Mouse (Mus musculus) ES-Bruce4 (cell line): Measurements from ENCODE around the gene Inka1. TPM values are rescaled to one million over a fixed set of nuclear protein-coding genes. Genes with fewer than 3 reads are reported as not detected.
"Not testable (repeated sequence)": the region's sequence is repeated elsewhere in the genome, so short reads cannot be mapped to it uniquely, and the experiment has no call there.

ENCODE experiments used
- H3K27ac ChIP-seq: 2 replicates; pipeline ENCODE4 v1.5.1; 2012; ENCODE audit warnings: low read length, inconsistent platforms; ENCODE audit not compliant: insufficient read depth
- H3K27me3 ChIP-seq: 2 replicates; pipeline ENCODE4 v1.6.1; 2012; ENCODE audit warnings: mild to moderate bottlenecking, low read length, inconsistent platforms; ENCODE audit not compliant: control insufficient read depth, poor library complexity, insufficient read depth, severe bottlenecking
- H3K36me3 ChIP-seq: 2 replicates; pipeline ENCODE4 v1.6.1; 2012; ENCODE audit warnings: inconsistent platforms, mild to moderate bottlenecking, low read length, moderate library complexity; ENCODE audit not compliant: control insufficient read depth, poor library complexity, insufficient read depth, severe bottlenecking
- H3K4me1 ChIP-seq: one replicate; pipeline ENCODE4 v1.8.1; 2011; ENCODE audit warnings: low read length; ENCODE audit not compliant: control insufficient read depth, insufficient read depth
- H3K4me3 ChIP-seq: 2 replicates; pipeline ENCODE4 v1.5.1; 2011; ENCODE audit warnings: low read depth, mild to moderate bottlenecking, low read length
- H3K9ac ChIP-seq: 2 replicates; pipeline ENCODE4 v1.6.1; 2012; ENCODE audit warnings: low read depth, mild to moderate bottlenecking, inconsistent platforms; ENCODE audit not compliant: poor library complexity, severe bottlenecking
- H3K9me3 ChIP-seq: replicated peaks from 2 replicates; pipeline ENCODE4 v1.6.1; 2012; ENCODE audit warnings: mild to moderate bottlenecking, low read length, inconsistent platforms; ENCODE audit not compliant: control insufficient read depth, poor library complexity, insufficient read depth, severe bottlenecking
- CTCF ChIP-seq: IDR thresholded peaks from one replicate; pipeline ENCODE4 v1.8.1; 2011; ENCODE audit warnings: low read depth, low read length
- EP300 ChIP-seq: IDR thresholded peaks from 2 replicates; pipeline ENCODE4 v1.6.1; 2011; ENCODE audit warnings: low read depth, low read length; ENCODE audit not compliant: insufficient read depth
- POLR2A ChIP-seq: IDR thresholded peaks from one replicate; pipeline ENCODE4 v1.8.1; 2011; ENCODE audit warnings: low read length; ENCODE audit not compliant: insufficient read depth
- polyA plus RNA-seq: library from polyadenylated mRNA; stranded (reverse); fragments of >200 nt; gene quantifications from 2 replicates; pipeline ENCODE4 v1.2.4, GENCODE M21; 2011; ENCODE audit warnings: low read depth; ENCODE audit not compliant: missing spikeins, insufficient read depth, insufficient read length

The Inka1 gene
- polyA plus RNA-seq, 1 experiment: 1.4 TPM

DNA sequence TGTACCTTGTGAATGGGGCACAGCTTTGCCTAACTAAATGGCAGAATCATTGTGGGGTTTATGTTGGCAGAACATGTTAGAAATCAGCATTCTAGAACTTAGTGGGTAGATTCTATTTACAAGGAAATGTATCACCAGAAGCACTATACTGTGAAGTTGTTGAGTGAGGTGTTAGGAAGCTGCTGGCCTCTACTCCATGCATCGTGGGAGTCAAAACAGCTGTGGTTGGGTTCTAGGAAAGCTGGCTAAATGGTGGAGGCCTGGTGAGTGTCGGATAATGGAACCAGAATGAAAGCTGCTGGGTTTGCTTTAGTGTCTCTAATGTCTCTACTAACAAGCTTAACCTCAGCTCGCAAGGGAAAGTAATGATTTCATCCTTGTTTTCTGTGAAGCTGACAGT, 31.4 kb upstream of the Inka1 start:
- no peak overlapping the region for H3K4me3 ChIP-seq
- H3K27me3 ChIP-seq: no peaks in the 10 kb centered on the region
- H3K9ac ChIP-seq: no peak overlapping the region
- no peak overlapping the region for H3K27ac ChIP-seq
- H3K4me1 ChIP-seq: peaks cover 3% of the 10 kb centered on the region
- H3K36me3 ChIP-seq: peaks cover 2% of the 10 kb centered on the region; the same call in 1 of the 2 replicates
- no peaks in the 10 kb centered on the region for H3K9me3 ChIP-seq
- TF ChIP-seq POLR2A: no peak
- no peak for TF ChIP-seq EP300
- TF ChIP-seq CTCF: no peak

DNA sequence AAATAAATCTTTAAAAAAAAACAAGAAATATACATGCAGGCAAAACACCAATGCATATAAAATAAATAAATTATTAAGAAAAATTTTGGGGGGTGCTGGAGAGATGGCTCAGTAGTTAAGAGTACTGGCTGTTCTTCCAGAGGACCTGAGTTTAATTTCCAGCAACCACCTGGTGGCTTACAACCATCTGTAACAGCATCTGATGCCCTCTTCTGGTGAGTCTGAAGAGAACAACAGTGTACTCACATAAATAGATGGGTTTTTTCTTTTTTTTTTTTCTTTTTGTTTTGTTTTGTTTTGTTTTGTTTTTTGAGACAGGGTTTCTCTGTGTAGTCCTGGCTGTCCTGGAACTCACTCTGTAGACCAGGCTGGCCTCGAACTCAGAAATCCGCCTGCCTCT, 27.9 kb upstream of the Inka1 start:
- not testable (repeated sequence) for H3K9me3 ChIP-seq, H3K4me3 ChIP-seq, H3K27me3 ChIP-seq, H3K36me3 ChIP-seq, H3K9ac ChIP-seq, H3K4me1 ChIP-seq, H3K27ac ChIP-seq

DNA sequence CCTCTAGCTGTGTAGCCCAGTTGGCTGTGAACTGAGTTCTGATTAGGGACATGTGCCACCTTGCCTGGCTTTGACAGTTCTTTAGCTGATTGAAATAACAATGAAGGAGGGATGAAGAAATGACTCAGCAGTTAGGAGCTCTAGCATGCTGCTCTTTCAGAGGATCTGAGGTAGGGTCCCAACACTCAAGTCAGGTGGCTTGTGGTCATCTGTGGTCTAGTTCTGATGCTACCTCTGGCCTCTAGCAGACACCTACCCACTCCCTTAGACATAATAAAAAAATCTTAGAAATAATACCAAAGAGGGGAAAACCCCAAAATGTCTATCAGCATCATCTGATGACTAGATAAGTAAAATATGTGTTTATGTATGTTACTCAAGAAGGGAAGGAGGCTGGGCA, 24.7 kb upstream of the Inka1 start:
- TF ChIP-seq CTCF: no peak
- TF ChIP-seq EP300: no peak
- no peak for TF ChIP-seq POLR2A
- Histone ChIP-seq H3K36me3 (peaks cover 2% of the 10 kb centered on the region; the same call in 1 of the 2 replicates), H3K27ac (0 out of 2 replicates have a peak overlapping the region, but pooled peaks have one; percentile 42), H3K27me3 (no peaks in the 10 kb centered on the region), H3K4me1 (peaks cover 9% of the 10 kb centered on the region), H3K9me3 (no peaks in the 10 kb centered on the region), H3K9ac (0 out of 2 replicates have a peak overlapping the region, but pooled peaks have one; percentile 26), H3K4me3 (no peak overlapping the region)

DNA sequence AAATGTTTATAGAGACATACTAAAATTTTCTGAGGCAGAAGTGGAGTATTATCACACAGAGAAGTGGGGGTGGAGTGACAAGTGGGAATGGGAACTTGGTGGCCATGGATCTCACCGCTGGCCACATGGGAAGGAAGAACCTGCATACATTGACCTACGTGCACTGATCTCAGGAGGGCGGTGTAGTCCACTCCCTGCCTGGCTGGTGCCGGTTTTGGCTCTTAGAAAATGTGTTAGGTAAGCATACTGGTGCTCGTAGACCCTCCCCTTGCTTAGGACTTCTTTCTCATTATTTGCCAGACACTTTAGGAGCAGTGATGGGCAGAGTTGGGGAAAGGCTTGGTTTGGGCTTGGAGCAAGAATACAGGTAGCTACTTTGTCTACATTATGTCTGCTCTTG, 22.4 kb upstream of the Inka1 start:
- Histone ChIP-seq H3K9me3 (no peaks in the 10 kb centered on the region), H3K4me1 (peaks cover 9% of the 10 kb centered on the region), H3K4me3 (no peak overlapping the region), H3K27me3 (no peaks in the 10 kb centered on the region), H3K36me3 (peaks cover 2% of the 10 kb centered on the region; the same call in 1 of the 2 replicates), H3K27ac (no peak overlapping the region), H3K9ac (no peak overlapping the region)
- no peak for TF ChIP-seq CTCF
- peak; percentile 61; the same call in 1 of the 2 replicates for TF ChIP-seq EP300

DNA sequence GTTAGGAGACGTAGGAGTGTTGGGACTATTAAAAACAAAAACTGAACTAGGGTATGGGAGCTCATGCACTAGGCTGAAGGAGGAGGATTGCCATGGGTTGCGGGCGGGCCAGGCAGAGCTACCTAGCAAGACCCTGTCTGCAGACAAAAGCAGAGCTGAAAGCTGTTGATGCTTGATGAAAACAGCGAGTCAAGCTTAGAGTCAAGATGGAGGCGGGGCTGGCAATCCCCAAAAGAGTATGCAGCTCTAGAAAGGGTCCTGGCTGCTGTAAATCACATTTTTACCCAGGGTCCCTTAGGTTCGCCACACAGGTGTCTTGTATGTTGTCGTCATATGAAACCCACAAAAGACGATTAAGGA, 17.8 kb upstream of the Inka1 start:
- H3K36me3 ChIP-seq: no peaks in the 10 kb centered on the region
- H3K27ac ChIP-seq: no peak overlapping the region
- H3K27me3 ChIP-seq: no peaks in the 10 kb centered on the region
- peak overlapping the region; percentile 90 for H3K4me3 ChIP-seq
- TF ChIP-seq POLR2A (no peak), CTCF (no peak), EP300 (no peak)
- H3K9ac ChIP-seq: peak overlapping the region; percentile 80
- peaks cover 2% of the 10 kb centered on the region for H3K4me1 ChIP-seq
- H3K9me3 ChIP-seq: no peaks in the 10 kb centered on the region

DNA sequence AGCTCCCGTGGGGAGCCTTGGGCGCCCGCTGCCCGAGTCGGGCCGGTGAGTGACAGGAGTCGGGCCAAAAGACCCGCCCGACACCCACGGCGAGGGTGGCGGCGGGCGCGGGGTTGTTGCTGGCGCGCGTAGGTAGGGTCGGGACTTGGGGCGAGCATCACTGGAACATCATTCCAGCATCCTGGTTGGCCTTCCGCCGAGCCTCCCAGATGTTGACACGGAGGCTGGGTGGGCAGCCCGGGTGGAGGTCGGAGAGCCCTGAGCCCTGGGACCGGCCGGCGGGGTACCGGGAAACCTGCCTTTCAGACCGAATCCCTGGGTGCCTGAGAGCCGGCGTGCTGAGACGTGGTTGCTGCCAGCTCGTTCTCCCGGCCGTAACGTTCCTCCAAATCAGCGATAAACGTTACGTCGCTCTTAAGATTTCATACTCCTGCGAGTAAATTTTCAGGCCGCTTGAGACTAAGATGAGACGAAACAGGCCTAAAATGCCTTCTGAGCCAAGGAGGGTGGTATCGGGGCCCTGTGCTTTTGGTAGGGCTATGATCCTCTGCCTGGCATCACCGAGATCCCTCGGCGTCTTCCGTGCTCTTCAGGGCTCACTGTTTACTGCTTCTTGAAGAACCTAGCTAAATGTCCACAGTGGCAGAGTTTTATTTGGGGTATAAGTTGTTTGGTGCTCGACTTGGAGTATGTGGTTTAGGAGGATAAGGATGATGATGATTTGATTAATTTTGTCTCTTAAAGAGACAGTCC, 17.3 kb upstream of the Inka1 start:
- no peak for TF ChIP-seq POLR2A
- no peak for TF ChIP-seq EP300
- no peak for TF ChIP-seq CTCF
- Histone ChIP-seq H3K36me3 (no peaks in the 10 kb centered on the region), H3K27me3 (no peaks in the 10 kb centered on the region), H3K9ac (peak overlapping the region; percentile 80), H3K27ac (no peak overlapping the region), H3K9me3 (no peaks in the 10 kb centered on the region), H3K4me1 (peaks cover 2% of the 10 kb centered on the region), H3K4me3 (peak overlapping the region; percentile 90)
